Mouse (Mus musculus) heart, adult 2 months (tissue): Measurements from ENCODE around the gene Eif1. TPM values are rescaled to one million over a fixed set of nuclear protein-coding genes. Genes with fewer than 3 reads are reported as not detected.
"Not testable (repeated sequence)": the region's sequence is repeated elsewhere in the genome, so short reads cannot be mapped to it uniquely, and the experiment has no call there.

Experiments used
- DNase-seq, 2 experiments: peaks; one replicate each; pipeline ENCODE4 v3.0.0; 2021
- H3K27ac ChIP-seq: fragments of 200-600 bp; 2 replicates; pipeline ENCODE4 v1.8.1; 2022
- H3K27me3 ChIP-seq: fragments of 200-500 bp; 2 replicates; pipeline ENCODE4 v1.6.1; 2012; ENCODE audit warnings: mild to moderate bottlenecking, low read length, inconsistent platforms, mixed read lengths; ENCODE audit not compliant: control insufficient read depth, insufficient read depth
- H3K36me3 ChIP-seq: fragments of 200-500 bp; 2 replicates; pipeline ENCODE4 v1.6.1; 2012; ENCODE audit warnings: low read length, inconsistent platforms; ENCODE audit not compliant: control insufficient read depth, insufficient read depth
- H3K4me1 ChIP-seq: fragments of 200-500 bp; 2 replicates; pipeline ENCODE4 v1.6.1; 2011; ENCODE audit warnings: low read length; ENCODE audit not compliant: control insufficient read depth, insufficient read depth
- H3K4me3 ChIP-seq: fragments of 200-600 bp; 2 replicates; pipeline ENCODE4 v1.8.1; 2022
- H3K79me2 ChIP-seq: fragments of 200-500 bp; replicated peaks from 2 replicates; pipeline ENCODE4 v1.6.1; 2012; ENCODE audit warnings: mild to moderate bottlenecking, inconsistent platforms, low read length, moderate library complexity, mixed read lengths; ENCODE audit not compliant: control insufficient read depth, insufficient read depth
- H3K9ac ChIP-seq: fragments of 200-500 bp; 2 replicates; pipeline ENCODE4 v1.6.1; 2012; ENCODE audit warnings: low read depth, mild to moderate bottlenecking, control low read depth, inconsistent platforms, low read length, mixed read lengths
- CTCF ChIP-seq: fragments of 200-600 bp; IDR thresholded peaks from 2 replicates; pipeline ENCODE4 v1.8.1; 2022; ENCODE audit warnings: antibody characterized with exemption, mild to moderate bottlenecking, moderate library complexity
- EP300 ChIP-seq: fragments of 200-500 bp; IDR thresholded peaks from 2 replicates; pipeline ENCODE4 v1.6.1; 2011; ENCODE audit warnings: low read depth, low read length, control low read depth; ENCODE audit not compliant: insufficient read depth
- POLR2A ChIP-seq: fragments of 200-500 bp; IDR thresholded peaks from 2 replicates; pipeline ENCODE4 v1.6.1; 2011; ENCODE audit warnings: mild to moderate bottlenecking, low read depth, low read length, control low read depth; ENCODE audit not compliant: insufficient read depth
- WGBS: fragments of 180-500 bp; shearing (Covaris S2); methylation state at CpG from one replicate; pipeline ENCODE4 v1.1.7; 2018; 5-methylcytosine and 5-hydroxymethylcytosine counted together
- intact Hi-C: fragments of 180-260 bp; cut with DNase I; formaldehyde crosslinking; loops from one replicate; pipeline ENCODE4 v1.15.1; 2025
- polyA plus RNA-seq: library from polyadenylated mRNA; depleted of rRNA; stranded (reverse); fragments of >200 nt; gene quantifications from 2 replicates; pipeline ENCODE4 v1.2.3, GENCODE M21; 2012
- total RNA-seq, 2 experiments: library from RNA; stranded (reverse); gene quantifications; 2 replicates each; pipeline ENCODE4 v1.2.3; 2021

Eif1 gene
- total and polyA plus RNA-seq, 3 experiments = 195 to 2,054 (median 1,735) TPM

GRCm38 (mm10) chr11:100307900-100308299, 11.8 kb upstream of the Eif1 start:
- Histone ChIP-seq H3K4me1 (no peaks in the 10 kb centered on the region), H3K27ac (no peak overlapping the region), H3K9ac (no peak overlapping the region), H3K36me3 (no peaks in the 10 kb centered on the region), H3K4me3 (no peak overlapping the region), H3K79me2 (no peaks in the 10 kb centered on the region), H3K27me3 (no peaks in the 10 kb centered on the region)
- intact Hi-C loops = no loop called here
- TF ChIP-seq CTCF (no peak), POLR2A (no peak), EP300 (no peak)
- 87% methylated on average over 5 of the region's 5 CpGs for whole genome bisulfite sequencing
- DNase-seq = no peak

- H3K4me1 ChIP-seq, H3K9ac ChIP-seq, DNase-seq, H3K27ac ChIP-seq, H3K27me3 ChIP-seq, H3K79me2 ChIP-seq, intact Hi-C loops, H3K4me3 ChIP-seq, H3K36me3 ChIP-seq: not testable (repeated sequence)
- WGBS = 89% methylated on average over 5 of the region's 6 CpGs
Observed at GRCm38 (mm10) chr11:100308672-100309071, 11.0 kb upstream of the Eif1 start.

- no peak for DNase-seq
- Histone ChIP-seq H3K4me1 (no peaks in the 10 kb centered on the region), H3K4me3 (no peak overlapping the region), H3K27ac (peak overlapping the region; percentile 24; the same call in 1 of the 2 replicates), H3K36me3 (no peaks in the 10 kb centered on the region), H3K27me3 (no peaks in the 10 kb centered on the region), H3K79me2 (no peaks in the 10 kb centered on the region), H3K9ac (no peak overlapping the region)
- intact Hi-C loops = no loop called here
- TF ChIP-seq EP300 = no peak
- TF ChIP-seq CTCF = no peak
- no peak for TF ChIP-seq POLR2A
- 52% methylated on average over 1 of the region's 1 CpGs for WGBS
Observed at GRCm38 (mm10) chr11:100311656-100312055, 8.0 kb upstream of the Eif1 start.

- Histone ChIP-seq H3K9ac (no peak overlapping the region), H3K36me3 (no peaks in the 10 kb centered on the region), H3K79me2 (no peaks in the 10 kb centered on the region), H3K4me3 (no peak overlapping the region), H3K4me1 (no peaks in the 10 kb centered on the region), H3K27ac (peak overlapping the region; percentile 24), H3K27me3 (no peaks in the 10 kb centered on the region)
- peak in 1 of 2 experiments; percentile 54 for DNase-seq
- intact Hi-C loops = no loop called here
- 26% methylated on average over 5 of the region's 5 CpGs for WGBS
- TF ChIP-seq POLR2A (no peak), CTCF (no peak), EP300 (peak; percentile 90)
Observed at GRCm38 (mm10) chr11:100312096-100312679, 7.5 kb upstream of the Eif1 start.

GRCm38 (mm10) chr11:100313424-100313823, 6.3 kb upstream of the Eif1 start:
- Histone ChIP-seq H3K4me1 (no peaks in the 10 kb centered on the region), H3K27ac (no peak overlapping the region), H3K27me3 (no peaks in the 10 kb centered on the region), H3K9ac (no peak overlapping the region), H3K36me3 (no peaks in the 10 kb centered on the region), H3K4me3 (no peak overlapping the region), H3K79me2 (no peaks in the 10 kb centered on the region)
- intact Hi-C loops = no loop called here
- TF ChIP-seq EP300 (no peak), POLR2A (no peak), CTCF (no peak)
- 89% methylated on average over 6 of the region's 6 CpGs for WGBS
- DNase-seq = no peak

- intact Hi-C loops = no loop called here
- H3K27ac ChIP-seq = no peak overlapping the region
Observed at GRCm38 (mm10) chr11:100315439-100315838, 4.2 kb upstream of the Eif1 start.

More at GRCm38 (mm10) chr11:100315439-100315838, 4.2 kb upstream of the Eif1 start:
- H3K79me2 ChIP-seq = no peaks in the 10 kb centered on the region
- 80% methylated on average over 5 of the region's 5 CpGs for WGBS
- no peaks in the 10 kb centered on the region for H3K36me3 ChIP-seq
- H3K27me3 ChIP-seq = no peaks in the 10 kb centered on the region
- no peak overlapping the region for H3K4me3 ChIP-seq
- no peaks in the 10 kb centered on the region for H3K4me1 ChIP-seq
- TF ChIP-seq POLR2A (no peak), CTCF (no peak), EP300 (no peak)
- H3K9ac ChIP-seq = no peak overlapping the region
- no peak for DNase-seq
